Mouse (Mus musculus): Measurements from ENCODE around the gene Engase. TPM values are rescaled to one million over a fixed set of nuclear protein-coding genes. Genes with fewer than 3 reads are reported as not detected.

Gene Engase
- polyA plus RNA-seq, 1 experiment from 2014 or later: 7.0 TPM

DNA sequence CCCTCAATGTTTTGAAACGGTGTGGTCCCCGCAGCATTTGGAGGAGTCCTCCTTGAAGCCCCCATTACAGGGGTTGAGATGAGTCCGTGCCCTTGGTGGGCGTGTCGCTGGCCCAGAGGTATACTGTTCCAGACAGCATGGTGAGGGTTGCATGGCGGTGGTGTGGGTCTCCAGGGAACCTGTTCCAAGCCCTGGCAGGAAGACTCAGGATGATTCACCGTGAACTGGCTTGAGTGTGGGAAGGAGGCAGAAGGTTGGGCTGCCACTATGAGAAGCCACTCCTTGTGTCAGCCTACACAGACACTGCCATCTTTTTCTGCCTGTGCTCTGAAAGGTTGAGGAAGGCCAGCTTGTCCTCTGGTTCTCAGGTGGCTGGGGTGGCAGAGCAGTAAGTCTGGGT is 41.3 kb downstream of the Engase start:
- H3K36me3 ChIP-seq: no peaks in the 10 kb centered on the region
- WGBS: 78% methylated on average over 7 of the region's 7 CpGs
- no peak overlapping the region for H3K4me2 ChIP-seq
- ATAC-seq (ENCODE audit: low FRiP score): no peak
- no peak overlapping the region for H3K9ac ChIP-seq
- peak overlapping the region; percentile 9; the same call in 1 of the 2 replicates for H3K27ac ChIP-seq
- no peak overlapping the region for H3K4me3 ChIP-seq
- H3K9me3 ChIP-seq: no peaks in the 10 kb centered on the region
- no peaks in the 10 kb centered on the region for H3K27me3 ChIP-seq
- H3K4me1 ChIP-seq (replicated peaks): peaks cover 57% of the 10 kb centered on the region

DNA sequence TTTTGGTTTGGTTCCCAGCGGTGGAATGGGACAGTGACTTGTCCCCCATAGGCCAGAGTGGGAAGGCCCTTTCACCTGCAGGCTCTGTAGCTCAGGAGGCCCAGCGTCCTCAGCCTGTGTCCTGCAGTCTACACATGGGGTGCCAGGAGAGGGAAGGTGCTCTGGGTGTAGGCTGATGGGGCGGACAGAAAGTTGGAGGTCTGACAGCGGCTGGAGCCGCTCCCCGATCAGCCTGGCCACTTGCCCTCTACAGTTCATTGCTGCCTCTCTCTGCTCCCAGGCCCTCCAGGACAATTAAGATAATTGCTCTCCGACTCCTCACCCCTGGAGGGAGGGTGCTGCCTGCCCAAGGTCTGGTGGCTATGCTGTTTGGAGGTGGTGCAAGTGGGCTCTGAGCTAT is 42.1 kb downstream of the Engase start:
- H3K36me3 ChIP-seq: no peaks in the 10 kb centered on the region
- H3K4me2 ChIP-seq: no peak overlapping the region
- peaks cover 54% of the 10 kb centered on the region for H3K4me1 ChIP-seq (replicated peaks)
- WGBS: 83% methylated on average over 7 of the region's 7 CpGs
- H3K27me3 ChIP-seq: no peaks in the 10 kb centered on the region
- no peak overlapping the region for H3K9ac ChIP-seq
- H3K27ac ChIP-seq: no peak overlapping the region
- H3K4me3 ChIP-seq: no peak overlapping the region
- H3K9me3 ChIP-seq: no peaks in the 10 kb centered on the region
- ATAC-seq (ENCODE audit: low FRiP score): no peak

DNA sequence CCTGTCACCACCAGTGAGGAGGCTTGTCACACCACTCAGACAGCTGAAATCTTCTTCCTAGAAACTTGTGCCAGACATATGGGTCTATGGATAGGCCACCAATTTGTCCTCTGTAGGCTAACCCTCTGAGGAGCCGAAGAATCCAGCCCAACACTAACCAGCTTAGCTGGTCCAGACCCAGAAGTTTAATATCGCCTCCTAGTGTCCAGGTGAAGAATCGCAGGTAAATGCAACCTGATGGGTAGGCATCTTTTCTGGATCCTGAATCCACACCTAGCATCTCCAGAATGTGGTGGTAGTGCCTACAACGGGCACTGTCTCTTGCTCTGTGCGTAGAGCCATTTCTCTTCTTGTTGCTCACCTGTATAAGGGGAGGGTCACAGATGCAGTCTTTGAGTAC is 43.6 kb downstream of the Engase start:
- Histone ChIP-seq H3K9me3 (no peaks in the 10 kb centered on the region), H3K27ac (no peak overlapping the region), H3K4me2 (no peak overlapping the region), H3K9ac (no peak overlapping the region), H3K27me3 (no peaks in the 10 kb centered on the region), H3K36me3 (no peaks in the 10 kb centered on the region), H3K4me1 (replicated peaks) (peaks cover 58% of the 10 kb centered on the region), H3K4me3 (no peak overlapping the region)
- WGBS: 61% methylated on average over 5 of the region's 5 CpGs
- ATAC-seq (ENCODE audit: low FRiP score): no peak

DNA sequence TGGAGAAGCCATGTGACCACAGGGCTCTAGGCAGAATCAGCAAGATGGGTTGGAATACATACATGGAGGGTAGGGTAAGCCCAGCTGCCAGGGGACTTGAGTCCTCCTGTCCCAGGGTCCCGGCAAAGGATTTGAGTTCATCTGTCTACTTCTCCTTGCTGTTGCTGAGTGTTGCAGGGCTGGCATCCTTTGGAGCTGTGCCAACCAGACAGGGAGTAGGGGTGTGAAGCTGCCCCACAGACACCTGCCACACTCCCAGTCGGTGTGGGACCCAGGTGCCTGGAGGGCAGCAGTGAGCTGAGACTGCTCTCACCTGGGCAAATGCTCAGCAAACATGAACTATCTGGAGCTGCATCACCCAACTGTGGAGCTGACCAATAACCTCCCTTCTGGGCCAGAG is 44.3 kb downstream of the Engase start:
- Histone ChIP-seq H3K9me3 (no peaks in the 10 kb centered on the region), H3K4me3 (no peak overlapping the region), H3K27ac (no peak overlapping the region), H3K27me3 (no peaks in the 10 kb centered on the region), H3K9ac (no peak overlapping the region), H3K4me2 (no peak overlapping the region), H3K4me1 (replicated peaks) (peaks cover 58% of the 10 kb centered on the region), H3K36me3 (no peaks in the 10 kb centered on the region)
- WGBS: 78% methylated on average over 2 of the region's 2 CpGs
- ATAC-seq (ENCODE audit: low FRiP score): no peak

DNA sequence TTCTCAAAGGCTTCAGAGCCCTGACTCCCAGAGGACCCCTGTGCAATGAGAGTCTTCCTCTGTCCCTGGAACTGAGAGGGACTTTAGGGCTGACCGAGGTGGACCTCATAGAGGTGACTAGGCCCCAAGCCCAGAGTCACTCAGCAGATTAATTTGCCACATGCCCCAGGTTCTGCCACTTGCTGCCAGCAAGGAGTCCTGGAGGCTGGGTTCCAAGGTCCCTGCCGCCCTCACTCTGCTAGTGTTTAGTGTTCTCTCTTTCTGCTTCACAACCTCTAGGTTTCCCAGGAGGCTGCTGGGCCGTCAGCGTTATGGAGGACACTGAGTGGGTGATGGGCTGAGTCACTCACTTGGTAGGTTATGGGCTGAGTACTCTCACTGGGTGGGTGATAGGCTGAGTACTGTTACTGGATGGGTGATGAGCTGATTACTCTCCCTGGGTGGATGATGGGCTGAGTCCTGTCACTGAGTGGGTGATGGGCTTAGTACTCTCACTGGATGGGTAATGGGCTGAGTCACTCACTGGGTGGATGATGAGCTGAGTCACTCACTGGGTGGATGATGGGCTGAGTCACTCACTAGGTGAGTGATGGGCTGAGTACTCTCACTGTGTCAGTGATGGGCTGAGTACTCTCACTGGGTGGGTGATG is 47.0 kb downstream of the Engase start:
- Histone ChIP-seq H3K9ac (no peak overlapping the region), H3K4me1 (replicated peaks) (peaks cover 57% of the 10 kb centered on the region), H3K27ac (peak overlapping the region; percentile 90), H3K4me3 (no peak overlapping the region), H3K4me2 (no peak overlapping the region), H3K9me3 (no peaks in the 10 kb centered on the region), H3K36me3 (no peaks in the 10 kb centered on the region), H3K27me3 (no peaks in the 10 kb centered on the region)
- WGBS: 84% methylated on average over 4 of the region's 4 CpGs
- ATAC-seq (ENCODE audit: low FRiP score): peak; percentile 23; the same call in 1 of the 2 replicates

DNA sequence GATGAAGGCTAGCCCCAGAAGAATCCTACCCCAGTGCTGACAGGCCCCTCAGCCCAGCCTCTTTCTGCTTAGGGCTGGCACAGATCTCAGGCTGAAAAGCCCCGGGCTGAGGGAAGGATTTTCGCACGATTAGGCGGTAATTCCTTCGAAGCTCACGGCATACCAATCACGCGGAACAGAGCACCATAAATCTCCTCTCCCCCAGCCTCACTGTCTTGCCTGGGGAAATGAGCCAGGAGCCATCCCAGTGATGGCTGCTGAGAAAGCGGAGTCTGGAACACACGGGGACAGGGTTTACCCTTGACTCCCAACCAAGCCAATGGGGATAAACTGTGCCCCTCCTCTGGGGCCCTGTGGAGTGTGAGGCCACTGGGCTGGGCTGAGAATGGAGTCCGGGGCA is 48.4 kb downstream of the Engase start:
- H3K4me1 ChIP-seq (replicated peaks): peaks cover 67% of the 10 kb centered on the region
- H3K9me3 ChIP-seq: no peaks in the 10 kb centered on the region
- H3K27ac ChIP-seq: peak overlapping the region; percentile 90
- whole genome bisulfite sequencing: 33% methylated on average over 11 of the region's 11 CpGs
- ATAC-seq (ENCODE audit: low FRiP score): 0 out of 2 replicates have a peak, but pooled peaks have one; percentile 18
- no peak overlapping the region for H3K4me2 ChIP-seq
- no peaks in the 10 kb centered on the region for H3K36me3 ChIP-seq
- no peak overlapping the region for H3K4me3 ChIP-seq
- peak overlapping the region; percentile 39; the same call in 1 of the 2 replicates for H3K9ac ChIP-seq
- H3K27me3 ChIP-seq: no peaks in the 10 kb centered on the region

DNA sequence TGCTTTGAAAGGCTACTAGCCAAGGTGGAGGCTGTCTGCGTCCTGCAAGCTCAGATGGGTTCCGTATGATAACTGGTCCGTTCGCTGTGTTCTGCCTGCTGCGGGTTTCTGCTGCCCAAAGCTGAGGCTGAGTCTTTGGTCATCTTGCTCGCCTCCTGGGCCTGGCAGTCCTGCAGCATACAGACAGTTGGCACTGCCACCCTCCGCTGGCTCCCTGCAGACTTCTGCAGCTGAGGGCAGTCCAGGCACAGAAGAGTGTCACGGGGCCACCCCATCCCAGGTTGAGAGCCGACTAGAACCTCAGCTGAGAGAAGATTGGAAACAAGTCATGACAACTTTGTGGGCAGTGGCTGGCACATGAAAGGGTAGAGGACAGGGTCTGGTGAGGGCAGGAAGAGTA is 52.1 kb downstream of the Engase start:
- Histone ChIP-seq H3K9me3 (no peaks in the 10 kb centered on the region), H3K4me2 (no peak overlapping the region), H3K4me3 (no peak overlapping the region), H3K27me3 (no peaks in the 10 kb centered on the region), H3K27ac (peak overlapping the region; percentile 30; the same call in 1 of the 2 replicates), H3K4me1 (replicated peaks) (peaks cover 81% of the 10 kb centered on the region), H3K9ac (peak overlapping the region; percentile 11; the same call in 1 of the 2 replicates), H3K36me3 (no peaks in the 10 kb centered on the region)
- ATAC-seq (ENCODE audit: low FRiP score): no peak
- 92% methylated on average over 9 of the region's 9 CpGs for WGBS

DNA sequence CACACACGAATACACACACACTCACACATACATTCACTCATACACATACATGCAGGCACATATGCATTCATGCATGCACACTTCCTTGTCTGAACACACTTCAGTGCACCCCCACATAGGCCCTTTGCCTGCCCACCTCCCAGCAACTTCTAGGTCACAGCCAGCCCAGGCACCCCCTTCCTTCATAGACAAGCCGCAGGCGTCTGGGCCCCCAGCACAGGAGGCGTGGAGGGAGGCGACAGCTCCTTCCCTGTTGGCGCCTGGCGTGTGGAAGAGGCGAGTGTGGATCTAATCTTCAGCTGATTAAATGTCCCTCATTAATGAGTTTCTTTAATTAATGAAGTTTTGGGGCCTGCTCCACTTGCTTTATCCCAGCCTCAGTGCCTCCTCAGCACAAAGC is 53.7 kb downstream of the Engase start:
- 71% methylated on average over 8 of the region's 8 CpGs for WGBS
- Histone ChIP-seq H3K27ac (peak overlapping the region; percentile 71), H3K27me3 (no peaks in the 10 kb centered on the region), H3K4me2 (no peak overlapping the region), H3K4me3 (no peak overlapping the region), H3K9ac (no peak overlapping the region), H3K9me3 (no peaks in the 10 kb centered on the region), H3K4me1 (replicated peaks) (peaks cover 82% of the 10 kb centered on the region), H3K36me3 (no peaks in the 10 kb centered on the region)
- 0 out of 2 replicates have a peak, but pooled peaks have one; percentile 8 for ATAC-seq (ENCODE audit: low FRiP score)

DNA sequence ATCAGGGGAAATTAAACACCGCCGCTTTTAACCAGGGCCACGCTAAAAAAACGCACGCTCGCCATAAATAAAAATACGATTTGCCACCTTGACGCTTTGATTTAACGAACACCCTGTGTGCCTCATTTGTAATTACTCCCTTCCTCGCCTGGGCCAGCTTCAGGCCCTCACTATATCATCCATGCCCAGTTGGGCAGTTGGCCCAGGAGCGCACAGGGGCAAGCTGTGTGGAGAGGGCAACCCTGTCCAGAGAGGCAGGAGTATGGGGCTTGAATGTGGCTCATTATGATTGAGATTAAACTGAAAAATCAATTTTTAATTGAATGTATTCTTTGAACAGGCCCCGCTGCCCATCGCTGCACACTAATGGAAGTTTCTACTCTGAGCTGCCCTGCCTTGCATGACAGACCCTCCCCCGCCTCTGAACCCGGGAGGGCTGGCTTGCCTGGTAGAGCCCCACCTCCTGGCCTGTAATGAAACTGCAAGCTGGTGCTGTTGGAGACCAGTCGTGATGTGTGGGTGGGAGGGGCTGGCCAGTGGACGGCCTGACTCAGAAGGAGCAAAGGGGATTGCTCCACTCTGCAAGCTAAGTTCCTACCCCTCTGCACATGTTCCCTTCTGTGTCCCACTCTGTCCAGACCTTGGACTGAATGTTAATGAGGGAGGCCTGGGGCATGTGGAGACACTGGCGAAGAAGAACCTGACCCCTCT is 57.9 kb downstream of the Engase start:
- WGBS: 33% methylated on average over 18 of the region's 18 CpGs
- Histone ChIP-seq H3K4me3 (no peak overlapping the region), H3K36me3 (no peaks in the 10 kb centered on the region), H3K27ac (peak overlapping the region; percentile 49; the same call in 1 of the 2 replicates), H3K27me3 (no peaks in the 10 kb centered on the region), H3K9ac (0 out of 2 replicates have a peak overlapping the region, but pooled peaks have one; percentile 19), H3K4me2 (no peak overlapping the region), H3K9me3 (no peaks in the 10 kb centered on the region), H3K4me1 (replicated peaks) (peaks cover 77% of the 10 kb centered on the region)
- ATAC-seq (ENCODE audit: low FRiP score): peak; percentile 38; the same call in 1 of the 2 replicates

DNA sequence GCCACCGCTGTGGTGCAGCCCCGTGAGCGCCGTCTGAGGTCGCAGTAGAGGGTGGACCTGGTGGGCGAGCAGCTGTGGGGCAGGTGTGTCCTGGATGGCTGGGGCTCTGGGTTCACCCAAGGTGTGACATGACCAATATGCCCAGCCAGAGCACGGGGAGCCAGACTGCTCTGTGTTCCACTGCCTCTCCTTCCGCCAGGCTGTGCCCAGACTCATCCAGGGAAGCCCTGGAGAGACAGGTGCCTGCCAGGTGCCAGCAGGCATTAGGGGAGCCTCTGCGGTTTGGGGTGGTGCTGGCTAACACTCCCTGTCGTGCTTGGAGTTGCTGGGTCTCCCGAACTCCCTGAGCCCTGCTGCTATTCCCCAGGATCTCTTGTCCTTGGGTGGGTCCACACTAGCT is 61.4 kb downstream of the Engase start:
- no peaks in the 10 kb centered on the region for H3K36me3 ChIP-seq
- H3K9ac ChIP-seq: peak overlapping the region; percentile 29; the same call in 1 of the 2 replicates
- no peaks in the 10 kb centered on the region for H3K9me3 ChIP-seq
- H3K27me3 ChIP-seq: no peaks in the 10 kb centered on the region
- peaks cover 77% of the 10 kb centered on the region for H3K4me1 ChIP-seq (replicated peaks)
- H3K4me2 ChIP-seq: no peak overlapping the region
- no peak overlapping the region for H3K4me3 ChIP-seq
- H3K27ac ChIP-seq: peak overlapping the region; percentile 53
- 0 out of 2 replicates have a peak, but pooled peaks have one; percentile 19 for ATAC-seq (ENCODE audit: low FRiP score)
- 71% methylated on average over 11 of the region's 11 CpGs for WGBS
